Mouse (Mus musculus) ES-Bruce4 (cell line): ENCODE data around the gene Hspa1b. TPM values are rescaled to one million over a fixed set of nuclear protein-coding genes. Genes with fewer than 3 reads are reported as not detected.
"Not testable (repeated sequence)": the region's sequence is repeated elsewhere in the genome, so short reads cannot be mapped to it uniquely, and the experiment has no call there.

Experiments
- H3K27ac ChIP-seq: 2 replicates; pipeline ENCODE4 v1.5.1; 2012; ENCODE audit warnings: low read length, inconsistent platforms; ENCODE audit not compliant: insufficient read depth
- H3K27me3 ChIP-seq: 2 replicates; pipeline ENCODE4 v1.6.1; 2012; ENCODE audit warnings: mild to moderate bottlenecking, low read length, inconsistent platforms; ENCODE audit not compliant: control insufficient read depth, poor library complexity, insufficient read depth, severe bottlenecking
- H3K36me3 ChIP-seq: 2 replicates; pipeline ENCODE4 v1.6.1; 2012; ENCODE audit warnings: inconsistent platforms, mild to moderate bottlenecking, low read length, moderate library complexity; ENCODE audit not compliant: control insufficient read depth, poor library complexity, insufficient read depth, severe bottlenecking
- H3K4me1 ChIP-seq: one replicate; pipeline ENCODE4 v1.8.1; 2011; ENCODE audit warnings: low read length; ENCODE audit not compliant: control insufficient read depth, insufficient read depth
- H3K4me3 ChIP-seq: 2 replicates; pipeline ENCODE4 v1.5.1; 2011; ENCODE audit warnings: low read depth, mild to moderate bottlenecking, low read length
- H3K9ac ChIP-seq: 2 replicates; pipeline ENCODE4 v1.6.1; 2012; ENCODE audit warnings: low read depth, mild to moderate bottlenecking, inconsistent platforms; ENCODE audit not compliant: poor library complexity, severe bottlenecking
- H3K9me3 ChIP-seq: replicated peaks from 2 replicates; pipeline ENCODE4 v1.6.1; 2012; ENCODE audit warnings: mild to moderate bottlenecking, low read length, inconsistent platforms; ENCODE audit not compliant: control insufficient read depth, poor library complexity, insufficient read depth, severe bottlenecking
- CTCF ChIP-seq: IDR thresholded peaks from one replicate; pipeline ENCODE4 v1.8.1; 2011; ENCODE audit warnings: low read depth, low read length
- EP300 ChIP-seq: IDR thresholded peaks from 2 replicates; pipeline ENCODE4 v1.6.1; 2011; ENCODE audit warnings: low read depth, low read length; ENCODE audit not compliant: insufficient read depth
- POLR2A ChIP-seq: IDR thresholded peaks from one replicate; pipeline ENCODE4 v1.8.1; 2011; ENCODE audit warnings: low read length; ENCODE audit not compliant: insufficient read depth
- polyA plus RNA-seq: library from polyadenylated mRNA; stranded (reverse); fragments of >200 nt; gene quantifications from 2 replicates; pipeline ENCODE4 v1.2.4, GENCODE M21; 2011; ENCODE audit warnings: low read depth; ENCODE audit not compliant: missing spikeins, insufficient read depth, insufficient read length

Hspa1b gene
- polyA plus RNA-seq, 1 experiment, result 3.0 TPM

DNA sequence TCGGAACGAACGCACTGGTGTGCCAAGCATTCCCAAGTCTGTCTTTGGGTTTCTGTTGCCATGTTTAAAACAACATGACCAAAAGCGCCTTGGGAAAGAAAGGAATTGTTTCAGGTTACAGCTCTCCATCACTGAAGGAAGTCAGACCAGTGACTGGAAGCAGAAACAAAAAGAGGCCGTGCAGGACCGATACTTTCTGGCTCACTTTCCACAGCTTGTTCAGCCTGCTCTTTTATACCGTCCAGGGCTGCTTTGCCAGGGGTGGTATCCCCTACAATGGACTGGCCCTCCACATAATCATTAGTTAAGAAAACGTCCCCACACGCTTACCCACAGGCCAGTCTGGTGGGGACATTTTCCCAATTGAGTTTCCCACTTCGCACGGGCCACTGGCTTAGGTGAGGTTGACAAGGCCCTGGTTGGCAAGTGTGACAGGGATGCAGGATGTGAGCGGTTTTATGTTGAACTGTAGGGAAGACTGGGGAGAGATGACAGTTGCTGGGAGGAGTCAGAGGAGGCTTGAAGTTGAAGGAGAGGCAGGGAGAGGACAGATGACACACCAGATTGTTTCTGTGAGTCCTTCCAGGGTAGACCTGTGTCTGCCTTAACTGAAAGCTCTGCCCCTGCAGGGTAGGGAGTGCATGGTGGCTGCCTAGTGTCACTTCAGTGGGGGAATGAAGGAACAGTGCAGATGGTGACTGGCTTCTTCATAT, 43.3 kb upstream of the Hspa1b start:
- peak overlapping the region; percentile 17; the same call in 1 of the 2 replicates for H3K27ac ChIP-seq
- no peaks in the 10 kb centered on the region for H3K27me3 ChIP-seq
- H3K9me3 ChIP-seq, result no peaks in the 10 kb centered on the region
- peaks cover 31% of the 10 kb centered on the region for H3K36me3 ChIP-seq
- H3K9ac ChIP-seq, result peak overlapping the region; percentile 92
- TF ChIP-seq POLR2A (no peak), CTCF (no peak), EP300 (no peak)
- peak overlapping the region; percentile 91 for H3K4me3 ChIP-seq
- H3K4me1 ChIP-seq, result peaks cover 3% of the 10 kb centered on the region

DNA sequence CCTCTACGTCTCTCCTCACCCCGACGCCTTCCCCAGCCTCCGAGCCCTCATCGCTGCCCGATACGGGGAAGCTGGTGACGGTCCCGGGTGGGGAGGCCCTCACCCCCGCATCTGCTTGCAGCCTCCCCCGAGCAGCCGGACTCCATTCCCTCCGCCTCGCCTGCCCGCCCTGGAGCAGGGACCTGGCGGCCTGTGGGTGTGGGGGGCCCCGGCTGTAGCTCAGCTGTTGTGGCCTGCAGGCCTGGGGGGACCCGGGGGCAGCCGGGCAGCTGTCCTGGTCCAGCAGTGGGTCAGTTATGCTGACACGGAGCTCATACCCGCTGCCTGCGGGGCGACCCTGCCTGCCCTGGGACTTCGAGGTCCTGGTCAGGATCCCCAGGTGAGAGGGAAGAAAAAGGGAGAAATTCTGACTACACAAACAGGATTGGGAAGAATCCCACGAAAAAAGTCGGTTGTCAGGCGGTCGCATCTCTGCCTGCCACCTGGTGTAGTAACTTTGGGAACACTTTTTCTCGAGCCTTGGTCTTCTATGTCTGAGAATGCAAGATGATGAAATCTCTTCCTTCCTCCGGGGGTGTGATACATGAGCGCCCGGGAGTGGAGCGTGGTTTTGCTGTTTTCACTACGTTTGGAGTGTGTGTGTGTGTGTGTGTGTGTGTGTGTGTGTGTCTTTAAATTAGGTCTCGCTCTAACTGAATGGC, 42.6 kb upstream of the Hspa1b start:
- peaks cover 5% of the 10 kb centered on the region for H3K4me1 ChIP-seq
- H3K9me3 ChIP-seq, result no peaks in the 10 kb centered on the region
- H3K9ac ChIP-seq, result peak overlapping the region; percentile 92
- no peak for TF ChIP-seq EP300
- TF ChIP-seq CTCF, result no peak
- no peak for TF ChIP-seq POLR2A
- H3K4me3 ChIP-seq, result peak overlapping the region; percentile 91
- H3K36me3 ChIP-seq, result peaks cover 26% of the 10 kb centered on the region
- peak overlapping the region; percentile 47 for H3K27ac ChIP-seq
- no peaks in the 10 kb centered on the region for H3K27me3 ChIP-seq

DNA sequence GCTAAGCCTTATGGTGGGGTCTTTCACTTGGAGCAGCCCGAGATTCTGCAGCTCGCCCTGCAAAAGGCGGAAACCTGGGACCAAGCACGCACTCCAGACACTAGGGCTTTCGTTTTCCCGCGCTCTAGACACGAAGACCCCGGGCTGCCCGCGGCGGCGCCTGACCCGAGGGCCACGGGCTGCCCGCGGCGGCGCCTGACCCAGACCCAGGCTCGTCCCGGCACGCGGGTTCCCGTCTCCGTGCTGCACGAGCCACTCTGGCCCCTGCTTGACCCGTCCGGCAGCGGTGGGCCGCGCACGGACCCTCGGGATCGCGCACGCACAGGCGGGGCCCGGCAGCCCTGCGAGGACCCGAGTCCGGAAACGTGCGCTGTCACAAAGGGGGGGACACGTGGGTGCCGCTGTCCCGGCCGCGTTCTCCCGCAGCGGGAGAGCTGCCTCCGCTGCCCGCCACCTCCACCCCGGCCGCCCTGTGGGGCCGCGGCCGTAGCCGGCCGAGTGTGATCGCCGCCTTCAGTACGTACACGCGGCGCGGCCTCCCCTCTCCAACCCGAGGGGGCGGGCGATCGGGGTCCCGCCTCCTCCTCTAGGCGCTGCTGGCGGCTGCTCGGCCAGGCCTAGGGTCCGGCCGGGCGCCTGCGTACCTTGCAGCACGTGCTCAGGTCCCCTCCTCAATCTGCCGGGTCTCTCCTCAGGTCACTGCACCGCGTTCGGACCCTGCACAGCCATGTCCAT, 41.8 kb upstream of the Hspa1b start, which contains the start of gene Vars:
TSS of gene Vars (plus strand) at position 271 of the 735 bp plus-strand sequence.
- peak within 1 kb of the TSS; percentile 85 for H3K27ac ChIP-seq
- peaks cover 23% of the 10 kb centered on the region for H3K36me3 ChIP-seq
- H3K9me3 ChIP-seq, result no peaks in the 10 kb centered on the region
- peak within 1 kb of the TSS; percentile 92 for H3K9ac ChIP-seq
- peaks cover 5% of the 10 kb centered on the region for H3K4me1 ChIP-seq
- no peaks in the 10 kb centered on the region for H3K27me3 ChIP-seq
- peak within 1 kb of the TSS; percentile 94 for H3K4me3 ChIP-seq
- peak; percentile 63 for TF ChIP-seq POLR2A
- peak; percentile 31; the same call in 1 of the 2 replicates for TF ChIP-seq EP300
- no peak for TF ChIP-seq CTCF

DNA sequence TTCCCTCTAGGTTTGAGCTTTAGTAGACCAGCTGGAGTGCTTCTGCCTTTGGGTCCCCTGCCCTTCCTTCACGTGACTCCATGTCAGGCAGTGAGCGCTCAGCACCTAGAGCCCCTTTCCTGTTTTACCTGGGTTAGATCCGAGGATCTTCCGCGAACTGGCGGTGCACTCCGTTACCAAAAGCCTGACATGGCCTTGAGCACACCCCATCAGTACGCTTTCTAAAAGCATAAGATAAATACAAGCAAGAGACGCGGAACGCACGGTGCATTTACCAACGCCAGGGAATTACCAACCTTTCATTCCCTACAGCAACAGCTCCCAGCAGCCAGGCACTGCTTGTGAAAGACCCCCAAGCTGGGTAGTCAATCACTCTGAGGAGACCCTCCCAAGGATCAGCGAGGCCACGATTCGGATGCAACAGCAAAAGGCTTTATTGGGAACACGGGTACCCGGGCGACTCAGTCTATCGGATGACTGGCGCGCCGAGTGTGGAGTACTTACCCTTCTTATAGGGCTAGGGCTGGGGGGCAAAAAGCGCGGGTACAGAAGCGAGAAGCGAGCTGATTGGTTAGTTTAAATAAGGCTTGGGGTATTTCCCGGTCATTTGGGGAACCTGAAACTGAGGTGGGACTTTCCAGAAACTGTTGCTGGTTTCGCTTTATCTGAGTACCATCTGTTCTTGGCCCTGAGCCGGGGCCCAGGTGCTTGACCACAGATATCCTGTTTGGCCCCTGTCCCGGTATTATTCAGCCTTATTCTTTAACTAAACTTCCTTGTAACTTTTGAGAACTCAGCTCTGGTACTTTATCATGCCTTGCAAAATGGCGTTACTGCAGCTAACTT, 41.1 kb upstream of the Hspa1b start:
- H3K36me3 ChIP-seq, result peaks cover 17% of the 10 kb centered on the region
- H3K4me1 ChIP-seq, H3K9me3 ChIP-seq, H3K27me3 ChIP-seq: not testable (repeated sequence)
- H3K4me3 ChIP-seq, result peak overlapping the region; percentile 94
- peak overlapping the region; percentile 92 for H3K9ac ChIP-seq
- peak overlapping the region; percentile 85 for H3K27ac ChIP-seq

DNA sequence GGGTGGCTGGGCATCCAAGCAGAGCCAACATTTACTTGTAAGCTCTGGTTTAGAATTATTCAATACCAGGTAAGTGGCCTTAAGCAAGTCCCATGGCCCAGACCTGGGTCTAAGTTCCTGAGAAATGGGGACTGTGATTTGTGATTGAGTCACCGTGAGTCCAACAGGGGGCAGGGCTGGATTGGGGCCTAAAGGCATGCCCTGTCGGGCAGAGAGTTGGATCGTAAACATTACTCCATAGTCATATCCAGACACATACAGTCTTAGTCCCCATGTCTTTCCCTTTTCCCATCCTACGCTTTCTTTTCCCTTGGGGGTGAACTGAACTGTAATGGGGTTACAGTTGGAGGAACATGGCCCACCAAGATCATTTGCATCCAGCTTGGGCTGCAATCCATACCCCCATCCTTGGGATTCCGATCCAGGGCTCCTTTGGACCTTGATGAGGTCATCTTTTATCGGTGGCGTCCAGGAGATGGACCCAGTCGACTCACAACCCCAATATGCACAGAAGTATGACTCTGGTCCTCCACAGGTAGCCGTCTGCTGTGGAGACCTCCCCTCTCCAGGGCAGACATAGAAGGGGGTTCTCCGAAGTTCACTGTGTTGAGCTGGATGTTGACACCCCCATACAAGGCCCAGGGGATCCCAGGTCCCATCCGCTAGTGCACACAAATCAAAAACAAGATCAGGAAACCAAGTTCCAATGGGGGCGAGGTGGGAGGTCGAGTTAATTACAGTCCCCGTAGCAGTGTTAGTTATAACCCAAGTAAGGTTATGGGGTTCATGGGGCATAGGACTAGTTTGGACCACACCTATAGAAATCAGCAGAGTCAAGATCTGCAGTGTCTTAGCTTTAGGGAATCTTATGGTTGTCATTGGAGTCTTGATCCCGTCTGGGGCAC, 39.7 kb upstream of the Hspa1b start:
- Histone ChIP-seq H3K4me3 (peak overlapping the region; percentile 18; the same call in 1 of the 2 replicates), H3K27me3 (no peaks in the 10 kb centered on the region), H3K36me3 (peaks cover 5% of the 10 kb centered on the region), H3K9ac (peak overlapping the region; percentile 92), H3K27ac (peak overlapping the region; percentile 85; the same call in 1 of the 2 replicates), H3K4me1 (peaks cover 5% of the 10 kb centered on the region), H3K9me3 (no peaks in the 10 kb centered on the region)
- TF ChIP-seq EP300 (no peak), CTCF (peak; percentile 24)
